Mouse (Mus musculus): ENCODE results near the gene Foxo3. TPM values are rescaled to one million over a fixed set of nuclear protein-coding genes. Genes with fewer than 3 reads are reported as not detected.

The Foxo3 gene
- polyA plus RNA-seq, 1 experiment from 2014 or later: 4.8 TPM

- H3K27me3 ChIP-seq: no peaks in the 10 kb centered on the region
- no peaks in the 10 kb centered on the region for H3K9me3 ChIP-seq
- H3K9ac ChIP-seq: no peak overlapping the region
- no peak overlapping the region for H3K4me2 ChIP-seq
- peaks cover 15% of the 10 kb centered on the region for H3K4me1 ChIP-seq (replicated peaks)
- 19% methylated on average over 6 of the region's 6 CpGs for WGBS
- H3K36me3 ChIP-seq: no peaks in the 10 kb centered on the region
- ATAC-seq (ENCODE audit: low FRiP score, low read depth): no peak
- H3K4me3 ChIP-seq: no peak overlapping the region
- H3K27ac ChIP-seq (replicated peaks): 0 out of 2 replicates have a peak overlapping the region, but pooled peaks have one; percentile 8
Measured at GRCm38 (mm10) chr10:42209809-42210208, 66.7 kb downstream of the Foxo3 start.

GRCm38 (mm10) chr10:42207612-42208011, 68.9 kb downstream of the Foxo3 start:
- no peak overlapping the region for H3K4me2 ChIP-seq
- peak; percentile 25; the same call in 1 of the 2 replicates for ATAC-seq (ENCODE audit: low FRiP score, low read depth)
- H3K9ac ChIP-seq: no peak overlapping the region
- H3K36me3 ChIP-seq: no peaks in the 10 kb centered on the region
- no peak overlapping the region for H3K4me3 ChIP-seq
- H3K27ac ChIP-seq (replicated peaks): no peak overlapping the region
- H3K27me3 ChIP-seq: no peaks in the 10 kb centered on the region
- H3K9me3 ChIP-seq: no peaks in the 10 kb centered on the region
- H3K4me1 ChIP-seq (replicated peaks): peaks cover 18% of the 10 kb centered on the region
- WGBS: 85% methylated on average over 12 of the region's 12 CpGs

GRCm38 (mm10) chr10:42204768-42205412, 71.7 kb downstream of the Foxo3 start:
- H3K27me3 ChIP-seq: no peaks in the 10 kb centered on the region
- H3K4me3 ChIP-seq: no peak overlapping the region
- H3K4me2 ChIP-seq: no peak overlapping the region
- no peak for ATAC-seq (ENCODE audit: low FRiP score, low read depth)
- H3K36me3 ChIP-seq: no peaks in the 10 kb centered on the region
- H3K27ac ChIP-seq (replicated peaks): no peak overlapping the region
- H3K4me1 ChIP-seq (replicated peaks): peaks cover 10% of the 10 kb centered on the region
- H3K9me3 ChIP-seq: no peaks in the 10 kb centered on the region
- no peak overlapping the region for H3K9ac ChIP-seq
- 85% methylated on average over 20 of the region's 20 CpGs for WGBS

- 66% methylated on average over 18 of the region's 18 CpGs for WGBS
Measured at GRCm38 (mm10) chr10:42203321-42204155, 73.0 kb downstream of the Foxo3 start.

GRCm38 (mm10) chr10:42202561-42202960, 74.0 kb downstream of the Foxo3 start:
- H3K27ac ChIP-seq (replicated peaks): no peak overlapping the region
- WGBS: 65% methylated on average over 8 of the region's 8 CpGs
- no peak for ATAC-seq (ENCODE audit: low FRiP score, low read depth)
- no peak overlapping the region for H3K4me2 ChIP-seq
- H3K4me3 ChIP-seq: no peak overlapping the region
- H3K9me3 ChIP-seq: no peaks in the 10 kb centered on the region
- H3K36me3 ChIP-seq: peaks cover 2% of the 10 kb centered on the region
- no peak overlapping the region for H3K9ac ChIP-seq
- no peaks in the 10 kb centered on the region for H3K27me3 ChIP-seq
- peaks cover 12% of the 10 kb centered on the region; the same call in 1 of the 2 replicates for H3K4me1 ChIP-seq (replicated peaks)

More at GRCm38 (mm10) chr10:42203321-42204155, 73.0 kb downstream of the Foxo3 start:
- Histone ChIP-seq H3K36me3 (no peaks in the 10 kb centered on the region), H3K9me3 (no peaks in the 10 kb centered on the region), H3K4me1 (replicated peaks) (peaks cover 12% of the 10 kb centered on the region; the same call in 1 of the 2 replicates), H3K9ac (no peak overlapping the region), H3K27ac (replicated peaks) (no peak overlapping the region), H3K27me3 (no peaks in the 10 kb centered on the region), H3K4me3 (no peak overlapping the region), H3K4me2 (no peak overlapping the region)
- ATAC-seq (ENCODE audit: low FRiP score, low read depth): no peak

GRCm38 (mm10) chr10:42199472-42199871, 77.1 kb downstream of the Foxo3 start:
- no peak overlapping the region for H3K27ac ChIP-seq (replicated peaks)
- no peak overlapping the region for H3K9ac ChIP-seq
- peaks cover 12% of the 10 kb centered on the region; the same call in 1 of the 2 replicates for H3K4me1 ChIP-seq (replicated peaks)
- no peak overlapping the region for H3K4me3 ChIP-seq
- no peak for ATAC-seq (ENCODE audit: low FRiP score, low read depth)
- 57% methylated on average over 3 of the region's 3 CpGs for WGBS
- peaks cover 15% of the 10 kb centered on the region for H3K36me3 ChIP-seq
- no peaks in the 10 kb centered on the region for H3K9me3 ChIP-seq
- no peak overlapping the region for H3K4me2 ChIP-seq
- no peaks in the 10 kb centered on the region for H3K27me3 ChIP-seq

- 80% methylated on average over 3 of the region's 3 CpGs for WGBS
- Histone ChIP-seq H3K4me3 (no peak overlapping the region), H3K9me3 (no peaks in the 10 kb centered on the region), H3K36me3 (peaks cover 15% of the 10 kb centered on the region), H3K4me1 (replicated peaks) (peaks cover 9% of the 10 kb centered on the region; the same call in 1 of the 2 replicates), H3K4me2 (no peak overlapping the region), H3K27me3 (no peaks in the 10 kb centered on the region), H3K27ac (replicated peaks) (no peak overlapping the region), H3K9ac (no peak overlapping the region)
- ATAC-seq (ENCODE audit: low FRiP score, low read depth): no peak
Measured at GRCm38 (mm10) chr10:42198682-42199081, 77.9 kb downstream of the Foxo3 start.

GRCm38 (mm10) chr10:42194784-42195183, 81.8 kb downstream of the Foxo3 start:
- H3K27me3 ChIP-seq: no peaks in the 10 kb centered on the region
- no peaks in the 10 kb centered on the region for H3K9me3 ChIP-seq
- no peak overlapping the region for H3K4me3 ChIP-seq
- H3K27ac ChIP-seq (replicated peaks): no peak overlapping the region
- no peak overlapping the region for H3K9ac ChIP-seq
- WGBS: 94% methylated on average over 6 of the region's 6 CpGs
- H3K4me2 ChIP-seq: no peak overlapping the region
- H3K4me1 ChIP-seq (replicated peaks): 0 out of 2 replicates have a peak, but pooled peaks cover 5% of the 10 kb centered on the region
- no peak for ATAC-seq (ENCODE audit: low FRiP score, low read depth)
- H3K36me3 ChIP-seq: peaks cover 15% of the 10 kb centered on the region

- Histone ChIP-seq H3K27me3 (no peaks in the 10 kb centered on the region), H3K9me3 (no peaks in the 10 kb centered on the region), H3K4me2 (no peak overlapping the region), H3K36me3 (peaks cover 15% of the 10 kb centered on the region), H3K9ac (no peak overlapping the region), H3K4me1 (replicated peaks) (peaks cover under 1% of the 10 kb centered on the region; the same call in 1 of the 2 replicates), H3K27ac (replicated peaks) (no peak overlapping the region), H3K4me3 (no peak overlapping the region)
- WGBS: 90% methylated on average over 4 of the region's 4 CpGs
- ATAC-seq (ENCODE audit: low FRiP score, low read depth): no peak
Measured at GRCm38 (mm10) chr10:42193981-42194380, 82.6 kb downstream of the Foxo3 start.

GRCm38 (mm10) chr10:42192951-42193350, 83.6 kb downstream of the Foxo3 start:
- Histone ChIP-seq H3K9me3 (no peaks in the 10 kb centered on the region), H3K27me3 (no peaks in the 10 kb centered on the region), H3K27ac (replicated peaks) (no peak overlapping the region), H3K4me3 (no peak overlapping the region), H3K9ac (no peak overlapping the region), H3K4me2 (no peak overlapping the region), H3K36me3 (peaks cover 15% of the 10 kb centered on the region), H3K4me1 (replicated peaks) (peaks cover 11% of the 10 kb centered on the region)
- 17% methylated on average over 6 of the region's 6 CpGs for WGBS
- ATAC-seq (ENCODE audit: low FRiP score, low read depth): no peak

GRCm38 (mm10) chr10:42189674-42190434, 86.7 kb downstream of the Foxo3 start:
- no peak for ATAC-seq (ENCODE audit: low FRiP score, low read depth)

More at GRCm38 (mm10) chr10:42189674-42190434, 86.7 kb downstream of the Foxo3 start:
- Histone ChIP-seq H3K9ac (no peak overlapping the region), H3K36me3 (no peaks in the 10 kb centered on the region), H3K9me3 (no peaks in the 10 kb centered on the region), H3K4me2 (no peak overlapping the region), H3K27ac (replicated peaks) (no peak overlapping the region), H3K27me3 (no peaks in the 10 kb centered on the region), H3K4me3 (no peak overlapping the region), H3K4me1 (replicated peaks) (peaks cover 12% of the 10 kb centered on the region)
- WGBS: 85% methylated on average over 13 of the region's 13 CpGs

All from hindbrain, embryonic 15.5 days (tissue).